Mouse (Mus musculus): ENCODE results near the gene Helb.
"Not testable (repeated sequence)": the region's sequence is repeated elsewhere in the genome, so short reads cannot be mapped to it uniquely, and the experiment has no call there.

Helb gene

GRCm38 (mm10) chr10:120112507-120113396, at the start of gene Helb:
Gene Helb, minus strand, starts transcription at chr10:120112987.
- DNase-seq = peak; percentile 96 to 97

- no peak for DNase-seq
Observed at GRCm38 (mm10) chr10:120160533-120160932, 47.7 kb upstream of the Helb start.

GRCm38 (mm10) chr10:120153911-120154310, 41.1 kb upstream of the Helb start:
- no peak for DNase-seq

- no peak for DNase-seq
Observed at GRCm38 (mm10) chr10:120151672-120152071, 38.9 kb upstream of the Helb start.

GRCm38 (mm10) chr10:120140916-120141516, 28.2 kb upstream of the Helb start:
- DNase-seq = no peak

- no peak for DNase-seq
Observed at GRCm38 (mm10) chr10:120140193-120140592, 27.4 kb upstream of the Helb start.

GRCm38 (mm10) chr10:120136020-120136562, 23.3 kb upstream of the Helb start:
- no peak for DNase-seq

GRCm38 (mm10) chr10:120133697-120134096, 20.9 kb upstream of the Helb start:
- DNase-seq = peak; percentile 27 to 33

- DNase-seq = peak; percentile 59 to 74
Observed at GRCm38 (mm10) chr10:120130621-120131020, 17.8 kb upstream of the Helb start.

GRCm38 (mm10) chr10:120128601-120129277, 16.0 kb upstream of the Helb start:
- no peak for DNase-seq

- DNase-seq = no peak
Observed at GRCm38 (mm10) chr10:120125465-120125857, 12.7 kb upstream of the Helb start.

GRCm38 (mm10) chr10:120124801-120125464, 12.1 kb upstream of the Helb start:
- peak; percentile 90 to 92 for DNase-seq

- no peak for DNase-seq
Observed at GRCm38 (mm10) chr10:120123721-120124120, 10.9 kb upstream of the Helb start.

- DNase-seq = no peak
Observed at GRCm38 (mm10) chr10:120115249-120115648, 2.5 kb upstream of the Helb start.

- no peak for DNase-seq
Observed at GRCm38 (mm10) chr10:120114493-120114892, 1.7 kb upstream of the Helb start.

- DNase-seq = no peak
Observed at GRCm38 (mm10) chr10:120113980-120114379, 1.2 kb upstream of the Helb start.

GRCm38 (mm10) chr10:120113482-120113881, 695 bp upstream of the Helb start:
- DNase-seq = not testable (repeated sequence)

GRCm38 (mm10) chr10:120111691-120112319, 982 bp downstream of the Helb start:
- DNase-seq = no peak

GRCm38 (mm10) chr10:120100806-120101205, 12.0 kb downstream of the Helb start:
- DNase-seq = no peak

GRCm38 (mm10) chr10:120097564-120097963, 15.2 kb downstream of the Helb start:
- no peak for DNase-seq

- no peak for DNase-seq
Observed at GRCm38 (mm10) chr10:120095716-120096115, 17.1 kb downstream of the Helb start.

- no peak for DNase-seq
Observed at GRCm38 (mm10) chr10:120095136-120095535, 17.7 kb downstream of the Helb start.

Measured in cerebellum, postnatal 14 days (tissue).